Mouse (Mus musculus) CH12.LX (cell line): ENCODE measurements around the gene Foxb1. TPM values are rescaled to one million over a fixed set of nuclear protein-coding genes. Genes with fewer than 3 reads are reported as not detected.

Experiments used
- DNase-seq: peaks from one replicate; pipeline ENCODE4 v3.0.0-alpha.2; 2013; ENCODE audit errors: extremely low read depth
- H3K27ac ChIP-seq: 2 replicates; pipeline ENCODE4 v1.5.1; 2012; ENCODE audit warnings: low read depth, mild to moderate bottlenecking, control low read depth, moderate library complexity; ENCODE audit not compliant: insufficient read depth
- H3K27me3 ChIP-seq: replicated peaks from 2 replicates; pipeline ENCODE3; 2012; ENCODE audit warnings: inconsistent platforms
- H3K36me3 ChIP-seq, 2 experiments: replicated peaks in 1 of 2; 2 replicates each; pipeline versions ENCODE3 to v1.6.1; 2012; ENCODE audit warnings: inconsistent platforms in 1 of 2, low read length in 1 of 2, mild to moderate bottlenecking in 1 of 2, mixed read lengths in 1 of 2, moderate library complexity in 1 of 2; ENCODE audit not compliant: control insufficient read depth in 1 of 2, insufficient read depth in 1 of 2
- H3K4me1 ChIP-seq, 2 experiments: 2 replicates each; pipeline ENCODE4 v1.6.1; 2012; ENCODE audit warnings: inconsistent platforms in 1 of 2, moderate library complexity in 1 of 2; ENCODE audit not compliant: insufficient read depth in 2 of 2, control insufficient read depth in 1 of 2
- H3K4me2 ChIP-seq: 2 replicates; pipeline ENCODE4 v1.6.1; 2012; ENCODE audit warnings: low read depth, mild to moderate bottlenecking, control low read depth; ENCODE audit not compliant: poor library complexity, insufficient read depth, severe bottlenecking
- H3K4me3 ChIP-seq, 3 experiments: fragments of 150-350 bp in 1 of 3; sonication (generic) in 1 of 3; replicated peaks in 1 of 3; 2 replicates each; pipeline versions ENCODE3 to v1.5.1; 2011 to 2012; ENCODE audit warnings: low read depth in 2 of 3, low read length in 2 of 3, mild to moderate bottlenecking in 2 of 3, moderate library complexity in 2 of 3, control low read depth in 1 of 3, improper control_type of control experiment in 1 of 3, inconsistent platforms in 1 of 3, mixed read lengths in 1 of 3; ENCODE audit not compliant: poor library complexity in 1 of 3
- H3K79me2 ChIP-seq: replicated peaks from 2 replicates; pipeline ENCODE4 v1.6.1; 2012; ENCODE audit warnings: mild to moderate bottlenecking, moderate library complexity; ENCODE audit not compliant: control insufficient read depth, poor library complexity, insufficient read depth, severe bottlenecking; ENCODE audit errors: extremely low read depth
- H3K9ac ChIP-seq: 2 replicates; pipeline ENCODE4 v1.6.1; 2012; ENCODE audit warnings: low read depth, mild to moderate bottlenecking, control low read depth, moderate library complexity; ENCODE audit not compliant: insufficient read depth
- H3K9me3 ChIP-seq: replicated peaks from 2 replicates; pipeline ENCODE3; 2012; ENCODE audit warnings: low read length, inconsistent platforms, mixed read lengths
- CHD1 ChIP-seq: IDR thresholded peaks from 2 replicates; pipeline ENCODE4 v1.6.1; 2012; ENCODE audit warnings: low read depth, low read length, improper control_type of control experiment, inconsistent platforms
- CTCF ChIP-seq, 2 experiments: IDR thresholded peaks in 1 of 2; conservative IDR thresholded peaks in 1 of 2; 2 replicates each; pipeline ENCODE4 v1.5.1; 2011 to 2012; ENCODE audit warnings: low read depth in 2 of 2, low read length in 2 of 2, improper control_type of control experiment in 1 of 2, inconsistent platforms in 1 of 2, mild to moderate bottlenecking in 1 of 2, moderate library complexity in 1 of 2
- EP300 ChIP-seq: IDR thresholded peaks from 2 replicates; pipeline ENCODE4 v1.6.1; 2011; ENCODE audit warnings: low read length, improper control_type of control experiment
- HCFC1 ChIP-seq: IDR thresholded peaks from 2 replicates; pipeline ENCODE4 v1.6.1; 2012; ENCODE audit warnings: low read depth, mild to moderate bottlenecking, inconsistent platforms, low read length, improper control_type of control experiment
- JUND ChIP-seq: conservative IDR thresholded peaks from 2 replicates; pipeline ENCODE4 v1.6.1; 2011; ENCODE audit warnings: low read depth, low read length, improper control_type of control experiment
- MAX ChIP-seq: IDR thresholded peaks from 2 replicates; pipeline ENCODE4 v1.6.1; 2011; ENCODE audit warnings: low read length, improper control_type of control experiment
- MXI1 ChIP-seq: IDR thresholded peaks from 2 replicates; pipeline ENCODE4 v1.6.1; 2011; ENCODE audit warnings: mild to moderate bottlenecking, low read depth, low read length, improper control_type of control experiment
- MYC ChIP-seq: IDR thresholded peaks from 2 replicates; pipeline ENCODE4 v1.6.1; 2011; ENCODE audit warnings: low read depth, mild to moderate bottlenecking, improper control_type of control experiment, low read length
- NELFE ChIP-seq: IDR thresholded peaks from 2 replicates; pipeline ENCODE4 v1.6.1; 2011; ENCODE audit warnings: low read depth, low read length, improper control_type of control experiment
- POLR2AphosphoS2 ChIP-seq: IDR thresholded peaks from 2 replicates; pipeline ENCODE4 v1.6.1; 2011; ENCODE audit warnings: low read depth, low read length, improper control_type of control experiment
- RAD21 ChIP-seq: IDR thresholded peaks from 2 replicates; pipeline ENCODE4 v1.6.1; 2011; ENCODE audit warnings: low read depth, mild to moderate bottlenecking, low read length, improper control_type of control experiment, moderate library complexity
- SIN3A ChIP-seq: IDR thresholded peaks from 2 replicates; pipeline ENCODE4 v1.6.1; 2012; ENCODE audit warnings: low read length, improper control_type of control experiment, inconsistent platforms
- TCF12 ChIP-seq: IDR thresholded peaks from 2 replicates; pipeline ENCODE4 v1.6.1; 2014; ENCODE audit warnings: low read depth, mild to moderate bottlenecking, inconsistent platforms, low read length, improper control_type of control experiment
- ZKSCAN1 ChIP-seq: IDR thresholded peaks from 2 replicates; pipeline ENCODE4 v1.6.1; 2012; ENCODE audit warnings: low read depth, inconsistent platforms, low read length, improper control_type of control experiment, borderline replicate concordance
- dilution Hi-C: fragments of 300-500 bp; cut with MboI; formaldehyde crosslinking; loops from 2 replicates; pipeline ENCODE4 v1.14.3; 2020; ENCODE audit warnings: low sequenced_read_pairs; ENCODE audit not compliant: extremely low pct_unique_long_range_greater_than_20kb, extremely low pct_ligation_motif_present
- in situ Hi-C: fragments of 300-500 bp; cut with MboI; formaldehyde crosslinking; loops from 3 replicates; pipeline ENCODE4 v1.14.3; 2019; ENCODE audit warnings: low sequenced_read_pairs, low pct_ligation_motif_present, low pct_unique_long_range_greater_than_20kb, mixed read lengths
- polyA plus RNA-seq: library from polyadenylated mRNA; unstranded; fragments of >175 nt; gene quantifications from 2 replicates; pipeline ENCODE4 v1.2.1, GENCODE M21; 2012; ENCODE audit warnings: low read depth; ENCODE audit not compliant: insufficient read length
- total RNA-seq, 2 experiments: library from RNA; depleted of rRNA; stranded (reverse); fragments of 300-350 nt in 1 of 2; fragments of >200 nt in 1 of 2; gene quantifications; 2 replicates each; pipeline ENCODE4 v1.2.3; 2012 to 2014

Gene Foxb1
- total and polyA plus RNA-seq, 3 experiments, result not detected

DNA sequence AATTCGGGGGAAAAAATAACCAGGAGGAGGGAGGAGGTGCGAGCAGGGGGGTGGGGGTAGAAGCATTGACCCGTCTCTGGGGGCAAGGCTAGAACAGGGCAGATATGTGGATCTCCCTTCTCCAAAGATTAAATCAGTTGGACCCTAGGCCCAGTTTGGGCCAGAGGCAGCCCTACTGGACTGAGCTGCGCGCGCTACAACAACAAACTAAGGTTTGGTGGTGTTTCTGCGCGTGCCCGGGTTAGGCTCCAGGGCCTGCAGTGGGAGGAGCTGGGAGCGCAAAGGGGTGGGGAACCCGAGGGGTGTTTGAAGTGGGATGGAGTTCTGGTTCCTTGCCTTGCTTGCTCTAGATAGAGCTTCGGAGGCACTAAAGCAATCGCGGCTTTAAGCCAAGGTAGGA is 2.0 kb upstream of the Foxb1 start:
- Histone ChIP-seq H3K4me2 (no peak overlapping the region), H3K27ac (no peak overlapping the region), H3K79me2 (no peaks in the 10 kb centered on the region), H3K4me3 (no peak overlapping the region), H3K4me1 (peaks cover 0 to 16% of the 10 kb centered on the region in 2 experiments; a peak in 2 of 4 replicates), H3K9me3 (peaks cover 52% of the 10 kb centered on the region), H3K36me3 (no peaks in the 10 kb centered on the region), H3K9ac (no peak overlapping the region), H3K27me3 (no peaks in the 10 kb centered on the region)
- in situ Hi-C loops, result no loop called here
- dilution Hi-C loops, result no loop called here
- TF ChIP-seq MXI1, result no peak
- no peak for TF ChIP-seq MYC
- TF ChIP-seq TCF12, result no peak
- TF ChIP-seq CTCF (conservative IDR thresholded peaks at IDR 0.05 in 1 of 2, IDR thresholded peaks at IDR 0.05 in 1 of 2; ENCODE audit: low read depth in 2 of 2, low read length in 2 of 2), result no peak
- no peak for TF ChIP-seq SIN3A
- TF ChIP-seq CHD1, result no peak
- no peak for TF ChIP-seq RAD21
- TF ChIP-seq MAX, result no peak
- no peak for TF ChIP-seq POLR2AphosphoS2
- no peak for TF ChIP-seq EP300
- TF ChIP-seq JUND, result no peak
- no peak for DNase-seq

DNA sequence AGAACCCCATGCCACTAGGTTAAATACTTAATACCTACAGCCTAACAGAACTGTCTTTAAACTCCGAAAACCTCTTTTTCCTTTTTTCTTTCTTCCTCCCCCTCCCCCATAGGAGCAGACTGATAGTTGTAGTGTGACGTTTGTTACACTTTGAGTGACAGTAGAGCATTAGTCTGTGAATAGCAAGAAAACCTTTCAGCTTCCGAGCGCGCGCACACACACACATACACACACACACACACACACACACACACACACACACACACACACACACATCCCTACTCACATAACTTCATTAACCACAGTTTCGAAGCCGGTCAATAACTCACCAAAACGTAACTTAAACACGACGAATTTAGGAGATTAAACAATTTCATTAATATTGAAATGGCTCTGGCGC is 1.5 kb upstream of the Foxb1 start:
- no peak overlapping the region for H3K4me2 ChIP-seq
- dilution Hi-C loops, result no loop called here
- H3K9me3 ChIP-seq, result peaks cover 52% of the 10 kb centered on the region
- in situ Hi-C loops, result no loop called here
- no peaks in the 10 kb centered on the region for H3K36me3 ChIP-seq
- H3K27me3 ChIP-seq, result no peaks in the 10 kb centered on the region
- H3K9ac ChIP-seq, result no peak overlapping the region
- H3K79me2 ChIP-seq, result no peaks in the 10 kb centered on the region
- H3K4me3 ChIP-seq, result no peak overlapping the region
- TF ChIP-seq SIN3A (no peak), NELFE (no peak), HCFC1 (no peak), CTCF (conservative IDR thresholded peaks at IDR 0.05 in 1 of 2, IDR thresholded peaks at IDR 0.05 in 1 of 2; ENCODE audit: low read depth in 2 of 2, low read length in 2 of 2) (no peak)
- no peak overlapping the region for H3K27ac ChIP-seq
- no peak for DNase-seq
- H3K4me1 ChIP-seq, result peaks cover 0 to 17% of the 10 kb centered on the region in 2 experiments; a peak in 2 of 4 replicates

DNA sequence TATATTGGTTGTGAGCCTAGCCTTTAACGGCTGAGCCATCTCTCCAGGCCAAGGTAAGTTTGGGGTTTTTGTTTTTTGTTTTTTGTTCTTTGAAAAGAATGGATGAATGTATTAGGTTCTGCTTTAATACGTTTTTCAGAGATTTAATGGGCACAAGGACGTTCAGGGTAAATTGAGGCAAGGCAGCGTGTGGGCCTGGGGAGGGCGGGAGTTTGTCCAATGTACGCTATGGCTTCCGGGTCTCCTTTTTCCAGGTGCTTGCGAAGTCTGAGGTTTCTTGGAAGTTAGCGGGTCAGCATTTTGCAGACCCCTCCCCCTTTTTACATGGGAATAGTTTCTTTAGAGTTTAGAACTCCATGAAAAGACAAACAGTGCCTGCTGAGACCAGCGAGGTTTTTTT is 829 bp upstream of the Foxb1 start:
- dilution Hi-C loops (no loop called here), in situ Hi-C loops (no loop called here)
- Histone ChIP-seq H3K9me3 (peaks cover 52% of the 10 kb centered on the region), H3K36me3 (no peaks in the 10 kb centered on the region), H3K79me2 (no peaks in the 10 kb centered on the region), H3K4me2 (no peak overlapping the region), H3K27ac (no peak overlapping the region), H3K4me1 (peaks cover 0 to 18% of the 10 kb centered on the region in 2 experiments; a peak in 2 of 4 replicates), H3K27me3 (no peaks in the 10 kb centered on the region), H3K4me3 (no peak overlapping the region), H3K9ac (no peak overlapping the region)
- no peak for TF ChIP-seq ZKSCAN1
- no peak for DNase-seq
